Mouse (Mus musculus): ENCODE data around the gene 4921509C19Rik. TPM values are rescaled to one million over a fixed set of nuclear protein-coding genes. Genes with fewer than 3 reads are reported as not detected.
"Not testable (repeated sequence)": the region's sequence is repeated elsewhere in the genome, so short reads cannot be mapped to it uniquely, and the experiment has no call there.

Gene 4921509C19Rik
- polyA plus RNA-seq, 1 experiment from 2014 or later: not detected

GRCm38 (mm10) chr2:151434203-151434602 is 41.8 kb downstream of the 4921509C19Rik start:
- not testable (repeated sequence) for H3K9me3 ChIP-seq (replicated peaks); H3K4me3 ChIP-seq (replicated peaks); ATAC-seq (replicated peaks; ENCODE audit: low FRiP score); H3K9ac ChIP-seq; H3K27me3 ChIP-seq; H3K4me1 ChIP-seq; H3K36me3 ChIP-seq; H3K4me2 ChIP-seq; H3K27ac ChIP-seq
- 49% methylated on average over 4 of the region's 4 CpGs for WGBS

Other genes starting within 250 kb of the 4921509C19Rik start
- 248 TPM in 2 replicates for gene Nsfl1c, start 18.0 kb upstream of the 4921509C19Rik start, polyA plus RNA-seq (2015; fragmentation: Nextera tagmentation; extraction: Ambion mirVana)
- 707 and 718 TPM in 2 replicates for gene Fkbp1a, start 66.3 kb upstream of the 4921509C19Rik start, polyA plus RNA-seq (2015; fragmentation: Nextera tagmentation; extraction: Ambion mirVana)
- gene Sdcbp2, start 96.5 kb upstream of the 4921509C19Rik start, polyA plus RNA-seq (2015; fragmentation: Nextera tagmentation; extraction: Ambion mirVana): 1.4 and 2.2 TPM in 2 replicates
- 0.59 and 0.95 TPM in 2 replicates for gene Snph, start 156.4 kb upstream of the 4921509C19Rik start, polyA plus RNA-seq (2015; fragmentation: Nextera tagmentation; extraction: Ambion mirVana)
- not detected in 2 replicates for gene Rad21l, start 192.4 kb upstream of the 4921509C19Rik start, polyA plus RNA-seq (2015; fragmentation: Nextera tagmentation; extraction: Ambion mirVana)
- gene Tmem74b, start 225.9 kb upstream of the 4921509C19Rik start, polyA plus RNA-seq (2015; fragmentation: Nextera tagmentation; extraction: Ambion mirVana): 0.95 and 1.5 TPM in 2 replicates

Data from kidney, embryonic 15.5 days (tissue).